Mouse (Mus musculus): Measurements from ENCODE around the gene Nudt7. TPM values are rescaled to one million over a fixed set of nuclear protein-coding genes. Genes with fewer than 3 reads are reported as not detected.

Nudt7 gene
- polyA plus RNA-seq (2012; rRNA removed) (10.7 and 10.9 TPM in 2 replicates), polyA plus RNA-seq (2014; fragmentation: Nextera tagmentation; extraction: Ambion mirVana) (14.5 and 15.3 TPM in 2 replicates)

- ATAC-seq (ENCODE audit: low FRiP score, low read depth), result peak; percentile 93
- peak; percentile 96 for DNase-seq (ENCODE audit: low spot score)
- H3K9ac ChIP-seq (ENCODE audit: low read depth, low read length, severe bottlenecking), result peak within 1 kb of the TSS; percentile 66
- H3K4me3 ChIP-seq (replicated peaks; ENCODE audit: low read length), result peak within 1 kb of the TSS; percentile 55
- WGBS, result 4% methylated on average over 23 of the region's 23 CpGs
- peaks cover 8% of the 10 kb centered on the region for H3K4me1 ChIP-seq (ENCODE audit: control insufficient read depth, insufficient read depth, low read length)
- no peaks in the 10 kb centered on the region for H3K9me3 ChIP-seq (ENCODE audit: control insufficient read depth, low read length)
- H3K36me3 ChIP-seq (ENCODE audit: control insufficient read depth, insufficient read depth, low read length), result no peaks in the 10 kb centered on the region
- no peak for TF ChIP-seq POLR2A (IDR thresholded peaks at IDR 0.05; ENCODE audit: borderline replicate concordance, extremely low read depth, insufficient read depth, insufficient read length)
- no peak within 1 kb of the TSS; the same call in 1 of the 2 replicates for H3K27ac ChIP-seq (replicated peaks; ENCODE audit: low read depth, low read length)
- peak within 1 kb of the TSS; percentile 71 for H3K4me2 ChIP-seq (replicated peaks; ENCODE audit: low read depth, low read length, severe bottlenecking)
- H3K27me3 ChIP-seq (ENCODE audit: control insufficient read depth, insufficient read depth, low read length), result no peaks in the 10 kb centered on the region
Measured at GRCm38 (mm10) chr8:114133510-114134362, at the start of gene Nudt7. TSS of gene Nudt7 (plus strand) at chr8:114133557.

GRCm38 (mm10) chr8:114087932-114088331 lies 45.4 kb upstream of the Nudt7 start:
- no peak for TF ChIP-seq POLR2A (IDR thresholded peaks at IDR 0.05; ENCODE audit: borderline replicate concordance, extremely low read depth, insufficient read depth, insufficient read length)
- Histone ChIP-seq H3K27ac (replicated peaks; ENCODE audit: low read depth, low read length) (no peak overlapping the region), H3K36me3 (ENCODE audit: control insufficient read depth, insufficient read depth, low read length) (no peaks in the 10 kb centered on the region), H3K9ac (ENCODE audit: low read depth, low read length, severe bottlenecking) (no peak overlapping the region), H3K27me3 (ENCODE audit: control insufficient read depth, insufficient read depth, low read length) (no peaks in the 10 kb centered on the region), H3K4me3 (replicated peaks; ENCODE audit: low read length) (no peak overlapping the region), H3K4me1 (ENCODE audit: control insufficient read depth, insufficient read depth, low read length) (no peaks in the 10 kb centered on the region), H3K9me3 (ENCODE audit: control insufficient read depth, low read length) (no peaks in the 10 kb centered on the region; the same call in 1 of the 2 replicates), H3K4me2 (replicated peaks; ENCODE audit: low read depth, low read length, severe bottlenecking) (no peak overlapping the region)
- no peak for ATAC-seq (ENCODE audit: low FRiP score, low read depth)
- DNase-seq (ENCODE audit: low spot score), result no peak
- 91% methylated on average over 4 of the region's 4 CpGs for WGBS

GRCm38 (mm10) chr8:114090736-114091135 lies 42.6 kb upstream of the Nudt7 start:
- WGBS, result 84% methylated on average over 4 of the region's 4 CpGs
- Histone ChIP-seq H3K9ac (ENCODE audit: low read depth, low read length, severe bottlenecking) (no peak overlapping the region), H3K4me2 (replicated peaks; ENCODE audit: low read depth, low read length, severe bottlenecking) (no peak overlapping the region), H3K4me3 (replicated peaks; ENCODE audit: low read length) (no peak overlapping the region), H3K27ac (replicated peaks; ENCODE audit: low read depth, low read length) (no peak overlapping the region), H3K36me3 (ENCODE audit: control insufficient read depth, insufficient read depth, low read length) (no peaks in the 10 kb centered on the region), H3K9me3 (ENCODE audit: control insufficient read depth, low read length) (no peaks in the 10 kb centered on the region), H3K27me3 (ENCODE audit: control insufficient read depth, insufficient read depth, low read length) (no peaks in the 10 kb centered on the region), H3K4me1 (ENCODE audit: control insufficient read depth, insufficient read depth, low read length) (no peaks in the 10 kb centered on the region)
- ATAC-seq (ENCODE audit: low FRiP score, low read depth) (no peak), DNase-seq (ENCODE audit: low spot score) (no peak)
- no peak for TF ChIP-seq POLR2A (IDR thresholded peaks at IDR 0.05; ENCODE audit: borderline replicate concordance, extremely low read depth, insufficient read depth, insufficient read length)

GRCm38 (mm10) chr8:114093321-114093720 lies 40.0 kb upstream of the Nudt7 start:
- no peak for TF ChIP-seq POLR2A (IDR thresholded peaks at IDR 0.05; ENCODE audit: borderline replicate concordance, extremely low read depth, insufficient read depth, insufficient read length)
- DNase-seq (ENCODE audit: low spot score) (no peak), ATAC-seq (ENCODE audit: low FRiP score, low read depth) (no peak)
- Histone ChIP-seq H3K9me3 (ENCODE audit: control insufficient read depth, low read length) (no peaks in the 10 kb centered on the region), H3K4me3 (replicated peaks; ENCODE audit: low read length) (no peak overlapping the region), H3K27ac (replicated peaks; ENCODE audit: low read depth, low read length) (no peak overlapping the region), H3K36me3 (ENCODE audit: control insufficient read depth, insufficient read depth, low read length) (no peaks in the 10 kb centered on the region), H3K9ac (ENCODE audit: low read depth, low read length, severe bottlenecking) (no peak overlapping the region), H3K4me2 (replicated peaks; ENCODE audit: low read depth, low read length, severe bottlenecking) (no peak overlapping the region), H3K4me1 (ENCODE audit: control insufficient read depth, insufficient read depth, low read length) (no peaks in the 10 kb centered on the region), H3K27me3 (ENCODE audit: control insufficient read depth, insufficient read depth, low read length) (no peaks in the 10 kb centered on the region)
- 80% methylated on average over 3 of the region's 3 CpGs for WGBS

- WGBS, result 81% methylated on average over 4 of the region's 4 CpGs
- ATAC-seq (ENCODE audit: low FRiP score, low read depth), result no peak
- H3K9me3 ChIP-seq (ENCODE audit: control insufficient read depth, low read length), result no peaks in the 10 kb centered on the region
- H3K36me3 ChIP-seq (ENCODE audit: control insufficient read depth, insufficient read depth, low read length), result no peaks in the 10 kb centered on the region
- no peak overlapping the region for H3K4me3 ChIP-seq (replicated peaks; ENCODE audit: low read length)
- H3K9ac ChIP-seq (ENCODE audit: low read depth, low read length, severe bottlenecking), result no peak overlapping the region
- no peak for TF ChIP-seq POLR2A (IDR thresholded peaks at IDR 0.05; ENCODE audit: borderline replicate concordance, extremely low read depth, insufficient read depth, insufficient read length)
- H3K4me2 ChIP-seq (replicated peaks; ENCODE audit: low read depth, low read length, severe bottlenecking), result no peak overlapping the region
- DNase-seq (ENCODE audit: low spot score), result no peak
- no peaks in the 10 kb centered on the region for H3K4me1 ChIP-seq (ENCODE audit: control insufficient read depth, insufficient read depth, low read length)
- no peaks in the 10 kb centered on the region for H3K27me3 ChIP-seq (ENCODE audit: control insufficient read depth, insufficient read depth, low read length)
- no peak overlapping the region for H3K27ac ChIP-seq (replicated peaks; ENCODE audit: low read depth, low read length)
Measured at GRCm38 (mm10) chr8:114094526-114094925, 38.8 kb upstream of the Nudt7 start.
